Mouse (Mus musculus) hindlimb bud, embryonic 11.5 days (tissue): ENCODE results near the gene Qsox2.

ENCODE experiments used
- DNase-seq: peaks from one replicate; pipeline ENCODE4 v3.0.0-alpha.2; 2012; ENCODE audit warnings: low read depth, low spot score; ENCODE audit errors: extremely low spot score

Gene Qsox2

DNA sequence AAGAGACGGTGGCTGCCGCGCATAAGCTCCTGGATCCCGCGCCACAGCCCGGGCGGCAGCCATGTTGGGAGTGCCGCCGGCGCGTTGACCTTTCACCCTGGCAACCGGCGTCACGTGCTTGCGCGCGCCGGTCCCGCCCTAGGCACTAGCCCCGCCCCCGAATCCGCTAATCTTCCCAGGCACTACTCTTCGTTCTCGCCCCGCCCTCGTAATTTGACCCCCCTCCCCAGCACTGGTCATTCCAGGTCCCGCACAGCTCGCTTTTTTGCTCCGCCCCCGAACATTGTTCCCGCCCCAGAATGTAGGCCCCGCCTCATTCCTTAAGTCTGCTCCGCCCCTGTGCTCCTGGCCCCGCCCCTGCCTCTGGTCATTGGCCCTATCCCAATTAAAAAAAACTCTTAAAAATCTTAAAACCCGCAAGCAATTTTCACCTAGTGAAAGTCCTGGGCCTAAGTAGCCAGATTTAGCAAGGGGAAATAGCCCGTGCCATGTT, at the start of gene Qsox2:
Gene Qsox2 (minus strand): TSS at position 236 of the 493 bp plus-strand sequence.
- DNase-seq, result peak; percentile 61

DNA sequence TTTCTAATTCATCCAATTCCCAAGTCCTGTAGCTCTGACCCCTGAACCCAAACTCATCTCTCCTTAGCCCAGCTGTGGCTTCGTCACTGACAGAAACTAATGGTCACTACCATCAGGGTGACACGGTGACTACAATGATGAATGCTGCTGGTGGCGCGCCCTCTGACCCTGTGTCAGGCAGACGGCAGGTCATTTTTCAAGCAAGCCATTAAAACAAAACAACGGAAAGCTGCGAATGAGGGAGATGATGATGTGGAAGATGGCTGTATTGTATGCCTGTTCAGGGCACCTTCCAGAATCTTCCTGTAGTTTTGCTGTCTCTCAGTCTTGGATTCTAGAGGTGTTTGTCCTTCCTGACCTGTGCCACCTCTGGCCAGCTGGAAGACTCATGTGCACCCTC, 49.1 kb upstream of the Qsox2 start:
- DNase-seq, result no peak

DNA sequence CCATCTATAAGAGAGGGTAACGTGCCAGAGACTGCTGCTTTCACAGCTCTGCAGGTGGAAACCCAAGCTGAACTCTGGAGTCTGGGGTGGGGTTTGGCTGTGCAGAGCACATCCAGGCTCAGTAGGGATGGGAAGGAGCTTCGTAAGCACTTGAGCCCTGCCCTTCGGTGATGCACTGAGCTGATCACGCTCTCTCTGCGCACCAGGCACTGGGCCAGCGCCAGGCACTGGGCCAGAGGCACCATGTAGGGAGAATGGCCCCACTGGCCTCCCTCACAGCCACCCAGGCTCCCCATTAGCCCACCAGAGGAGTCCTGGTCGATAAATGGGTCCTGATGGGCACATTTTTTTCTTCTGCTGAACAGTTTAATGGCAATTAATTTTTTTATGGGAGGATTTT, 48.5 kb upstream of the Qsox2 start:
- DNase-seq, result no peak

DNA sequence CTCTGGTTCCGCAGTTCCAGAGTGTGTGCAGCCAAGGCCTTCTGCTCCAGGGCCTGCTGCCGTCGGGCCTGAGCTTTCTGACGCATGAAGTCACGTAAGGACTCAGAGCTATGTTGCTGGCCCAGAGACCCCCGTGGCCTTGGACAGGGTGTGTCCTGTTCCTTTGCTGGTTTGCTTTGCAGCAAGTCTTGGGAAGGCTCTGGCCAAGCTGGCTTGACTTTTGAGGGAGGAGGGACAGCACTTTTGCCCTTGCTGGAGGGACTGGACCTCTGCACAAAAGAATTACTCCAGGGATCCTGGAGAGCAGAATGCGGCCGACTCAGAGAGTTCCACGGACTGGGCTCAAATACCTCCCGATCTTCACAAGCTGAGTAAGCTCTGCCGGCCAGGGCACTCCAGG, 43.3 kb upstream of the Qsox2 start:
- DNase-seq, result no peak

DNA sequence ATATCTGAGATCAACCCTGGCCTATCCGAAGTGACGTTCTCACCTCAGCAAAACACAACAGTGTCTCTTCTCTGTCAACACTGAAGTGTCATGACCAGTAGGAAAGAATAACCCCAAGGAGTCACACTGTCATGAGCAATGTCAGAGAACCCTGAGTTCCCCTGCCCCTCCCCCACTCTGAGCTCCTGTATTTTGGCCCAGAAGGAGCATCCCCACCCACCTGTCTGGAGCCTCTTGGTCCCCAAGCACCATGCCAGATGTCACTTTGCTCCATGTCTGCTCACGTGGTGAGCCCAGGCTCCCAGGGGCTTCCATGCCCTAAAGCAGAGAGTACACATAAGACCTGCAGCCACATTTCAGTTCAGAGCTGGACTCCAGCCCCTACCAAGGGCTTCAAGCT, 42.4 kb upstream of the Qsox2 start:
- DNase-seq, result no peak

- DNase-seq, result peak; percentile 16
These were observed 36.3 kb upstream of the Qsox2 start for GRCm38 (mm10) chr2:26273611-26274010.

DNA sequence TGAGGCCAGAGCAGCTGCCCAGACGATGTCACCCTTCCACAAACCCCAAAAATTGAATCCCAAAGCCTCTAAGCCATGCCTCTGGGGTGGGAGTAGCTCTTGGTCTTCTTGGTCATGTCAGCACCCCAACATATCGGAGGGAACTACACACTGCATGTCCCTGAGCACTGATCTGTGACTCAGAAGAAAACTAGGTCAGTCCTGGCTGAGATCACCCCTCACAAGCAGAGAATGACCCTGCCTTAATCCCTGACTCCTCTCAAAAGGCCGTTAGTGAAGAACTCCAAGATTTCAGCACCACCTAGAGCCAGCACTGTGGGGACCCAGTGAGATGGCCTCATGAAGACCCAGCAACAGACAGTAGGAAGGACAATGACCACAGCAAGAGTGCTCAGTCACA, 30.9 kb upstream of the Qsox2 start:
- no peak for DNase-seq

- DNase-seq, result no peak
These were observed 28.9 kb upstream of the Qsox2 start for GRCm38 (mm10) chr2:26266066-26266742.

- DNase-seq, result no peak
These were observed 27.8 kb upstream of the Qsox2 start for GRCm38 (mm10) chr2:26265095-26265494.

GRCm38 (mm10) chr2:26264646-26265045, 27.3 kb upstream of the Qsox2 start:
- DNase-seq, result no peak

- DNase-seq, result no peak
These were observed 20.2 kb upstream of the Qsox2 start for GRCm38 (mm10) chr2:26257315-26258096.

GRCm38 (mm10) chr2:26254816-26255215, 17.5 kb upstream of the Qsox2 start:
- no peak for DNase-seq

- DNase-seq, result no peak
These were observed 15.3 kb upstream of the Qsox2 start for GRCm38 (mm10) chr2:26252514-26253206.

DNA sequence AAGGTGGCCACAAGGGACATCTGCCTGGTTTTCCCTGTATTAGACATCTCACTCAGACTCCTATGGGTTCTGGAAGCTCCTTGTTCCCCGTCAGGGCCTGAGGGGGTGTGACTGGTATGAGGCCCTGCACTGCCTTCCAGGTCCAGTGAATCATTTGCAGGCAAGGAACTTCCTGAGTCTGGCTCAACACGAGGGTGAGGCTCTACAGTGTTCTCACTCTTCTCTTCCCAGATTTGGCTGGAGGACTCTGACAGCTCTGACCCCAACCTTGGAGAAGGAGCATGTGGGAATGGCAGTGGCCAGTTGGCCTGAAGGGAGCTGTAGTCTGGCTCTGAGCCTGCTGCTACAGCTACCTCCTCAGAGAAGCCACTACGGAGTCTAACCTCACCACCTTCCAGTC, 10.2 kb upstream of the Qsox2 start:
- no peak for DNase-seq

GRCm38 (mm10) chr2:26240841-26241240, 3.5 kb upstream of the Qsox2 start:
- no peak for DNase-seq

GRCm38 (mm10) chr2:26240330-26240729, 3.0 kb upstream of the Qsox2 start:
- no peak for DNase-seq

DNA sequence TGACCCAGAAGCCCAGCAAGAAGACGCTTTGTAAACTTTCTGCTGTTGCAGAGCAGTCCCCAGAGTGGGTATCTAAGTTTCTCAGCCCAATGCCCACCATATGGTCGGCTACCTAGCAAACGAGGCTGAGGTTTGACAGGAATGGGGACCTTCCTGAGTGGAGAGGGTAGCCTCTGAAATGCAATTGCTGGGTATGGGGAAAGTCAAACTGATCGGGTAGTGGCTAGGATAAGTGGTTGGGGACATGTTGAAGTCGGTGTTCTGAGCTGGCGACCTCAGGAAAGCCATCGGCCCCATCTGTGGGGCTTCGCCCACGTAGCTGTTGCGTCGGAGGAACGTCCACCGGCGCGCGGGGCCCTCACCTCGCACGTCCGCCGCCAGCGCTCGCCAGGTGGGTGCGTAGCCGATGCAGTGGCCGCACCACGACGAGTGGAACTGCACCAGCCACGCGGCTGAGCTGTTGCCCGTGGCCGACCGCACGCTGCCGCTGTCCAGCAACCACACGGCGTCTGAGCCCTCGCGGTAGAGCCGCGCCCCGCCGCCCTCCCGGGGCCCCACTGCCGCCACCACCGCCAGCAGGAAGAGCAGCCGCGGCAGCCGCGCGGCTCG, 540 bp downstream of the Qsox2 start:
- peak; percentile 3 for DNase-seq

GRCm38 (mm10) chr2:26234771-26235170, 2.6 kb downstream of the Qsox2 start:
- no peak for DNase-seq

DNA sequence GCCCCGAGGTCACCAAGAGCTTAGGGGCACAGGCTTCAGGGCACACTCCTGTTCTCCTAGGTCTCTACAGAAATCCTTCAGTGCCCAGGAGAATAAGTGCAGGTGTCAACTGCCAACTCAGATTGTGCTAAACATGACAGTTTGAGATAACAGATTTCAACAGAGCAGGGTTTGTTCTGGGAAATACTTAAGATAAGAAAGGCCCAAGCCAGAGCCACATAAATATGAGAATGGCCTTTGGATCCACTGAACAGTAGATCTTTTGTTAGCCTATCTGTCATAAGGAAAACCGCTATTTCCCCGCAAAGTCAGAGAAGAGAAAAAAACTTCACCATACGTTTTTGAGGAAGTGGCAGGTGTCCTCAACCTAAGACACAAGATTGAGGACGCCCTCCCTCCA, 3.1 kb downstream of the Qsox2 start:
- no peak for DNase-seq

DNA sequence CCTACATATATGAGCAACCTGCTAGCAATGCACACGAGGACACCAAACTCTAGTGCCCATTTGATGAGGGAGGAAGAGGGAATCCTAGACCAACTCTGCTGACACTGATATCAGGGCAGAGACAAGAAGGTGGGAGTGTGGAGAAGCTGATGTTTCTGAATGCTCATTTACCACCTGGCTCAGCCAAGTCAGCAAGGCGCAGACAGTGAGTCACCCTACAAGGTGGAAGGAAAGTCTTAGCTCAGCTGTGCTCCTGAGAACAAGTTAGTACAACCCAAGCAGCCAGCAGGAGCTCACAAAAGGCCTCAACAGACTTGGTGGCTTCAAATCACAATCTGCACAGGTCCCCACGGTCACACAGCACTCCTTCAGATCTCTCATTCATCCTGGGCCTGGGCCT, 6.0 kb downstream of the Qsox2 start:
- DNase-seq, result no peak

DNA sequence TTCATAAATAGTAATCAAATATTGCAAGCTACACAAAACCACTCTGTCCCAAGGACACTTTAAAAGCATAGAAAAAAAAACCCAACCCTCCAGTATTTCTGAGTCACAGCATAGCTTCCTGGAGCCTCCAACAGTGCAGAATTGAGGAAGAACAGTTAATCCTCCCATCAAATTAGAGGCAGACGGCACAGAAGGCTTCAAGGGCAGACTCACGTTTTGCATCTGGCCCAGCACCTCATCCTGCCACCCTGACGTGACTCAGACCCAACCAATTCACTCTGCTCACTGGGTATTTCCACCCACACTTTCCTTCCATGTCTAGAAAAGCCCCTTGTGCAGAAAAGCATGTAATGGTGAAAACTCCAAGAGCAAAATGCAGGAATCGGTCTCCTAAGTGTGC, 7.1 kb downstream of the Qsox2 start:
- DNase-seq, result no peak
